Mouse (Mus musculus): ENCODE measurements around the gene Lrp5. TPM values are rescaled to one million over a fixed set of nuclear protein-coding genes. Genes with fewer than 3 reads are reported as not detected.

Gene Lrp5
- total and polyA plus RNA-seq, 2 experiments from 2014 or later = 1.1 to 17.6 TPM

- under 1% methylated on average over 61 of the region's 61 CpGs for WGBS
- peak; percentile 98 for DNase-seq (ENCODE audit: low spot score)
- peak; percentile 99 for ATAC-seq
- H3K27ac ChIP-seq = peak within 1 kb of the TSS; percentile 88
- peaks cover 8% of the 10 kb centered on the region; the same call in 1 of the 2 replicates for H3K4me1 ChIP-seq (ENCODE audit: insufficient read depth, low read length)
- no peaks in the 10 kb centered on the region for H3K36me3 ChIP-seq (ENCODE audit: insufficient read depth, low read length)
- peak; percentile 44 for TF ChIP-seq CTCF (IDR thresholded peaks at IDR 0.05; ENCODE audit: low read depth)
- H3K9me3 ChIP-seq (ENCODE audit: low read length) = no peaks in the 10 kb centered on the region
- H3K27me3 ChIP-seq (ENCODE audit: insufficient read depth, low read length) = no peaks in the 10 kb centered on the region
- H3K4me3 ChIP-seq (ENCODE audit: low read length) = peak within 1 kb of the TSS; percentile 84
- H3K9ac ChIP-seq (replicated peaks; ENCODE audit: low read length) = peak within 1 kb of the TSS; percentile 81
- peak within 1 kb of the TSS; percentile 70 for H3K4me2 ChIP-seq (ENCODE audit: low read depth, low read length)
Measured at GRCm38 (mm10) chr19:3708078-3709012, 22.0 kb upstream of the Lrp5 start, which contains the start of gene 1810055G02Rik. Gene 1810055G02Rik, plus strand, starts transcription at chr19:3708293.

- Histone ChIP-seq H3K27me3 (ENCODE audit: insufficient read depth, low read length) (no peaks in the 10 kb centered on the region), H3K36me3 (ENCODE audit: insufficient read depth, low read length) (no peaks in the 10 kb centered on the region), H3K27ac (peak overlapping the region; percentile 88), H3K9ac (replicated peaks; ENCODE audit: low read length) (peak overlapping the region; percentile 81), H3K4me3 (ENCODE audit: low read length) (peak overlapping the region; percentile 84), H3K4me1 (ENCODE audit: insufficient read depth, low read length) (peaks cover 8% of the 10 kb centered on the region; the same call in 1 of the 2 replicates), H3K9me3 (ENCODE audit: low read length) (no peaks in the 10 kb centered on the region), H3K4me2 (ENCODE audit: low read depth, low read length) (peak overlapping the region; percentile 70)
- ATAC-seq (no peak), DNase-seq (ENCODE audit: low spot score) (peak; percentile 28)
- TF ChIP-seq CTCF (IDR thresholded peaks at IDR 0.05; ENCODE audit: low read depth) = 0 out of 2 replicates have a peak, but pooled peaks have one; percentile 10
- WGBS = 33% methylated on average over 10 of the region's 10 CpGs
Measured at GRCm38 (mm10) chr19:3707553-3707952, 21.2 kb upstream of the Lrp5 start.

- Histone ChIP-seq H3K9me3 (ENCODE audit: low read length) (no peaks in the 10 kb centered on the region), H3K4me2 (ENCODE audit: low read depth, low read length) (no peak overlapping the region), H3K36me3 (ENCODE audit: insufficient read depth, low read length) (no peaks in the 10 kb centered on the region), H3K27ac (no peak overlapping the region), H3K4me1 (ENCODE audit: insufficient read depth, low read length) (peaks cover 8% of the 10 kb centered on the region; the same call in 1 of the 2 replicates), H3K9ac (replicated peaks; ENCODE audit: low read length) (no peak overlapping the region), H3K27me3 (ENCODE audit: insufficient read depth, low read length) (no peaks in the 10 kb centered on the region), H3K4me3 (ENCODE audit: low read length) (no peak overlapping the region)
- WGBS = 57% methylated on average over 1 of the region's 1 CpGs
- DNase-seq (ENCODE audit: low spot score) (no peak), ATAC-seq (no peak)
- no peak for TF ChIP-seq CTCF (IDR thresholded peaks at IDR 0.05; ENCODE audit: low read depth)
Measured at GRCm38 (mm10) chr19:3706258-3706657, 19.9 kb upstream of the Lrp5 start.

- ATAC-seq = no peak
- WGBS = 89% methylated on average over 4 of the region's 4 CpGs
- TF ChIP-seq CTCF (IDR thresholded peaks at IDR 0.05; ENCODE audit: low read depth) = no peak
Measured at GRCm38 (mm10) chr19:3702460-3702859, 16.1 kb upstream of the Lrp5 start.

GRCm38 (mm10) chr19:3699508-3700438 lies 13.4 kb upstream of the Lrp5 start:
- H3K27ac ChIP-seq = no peak overlapping the region
- no peaks in the 10 kb centered on the region for H3K4me1 ChIP-seq (ENCODE audit: insufficient read depth, low read length)
- no peaks in the 10 kb centered on the region for H3K9me3 ChIP-seq (ENCODE audit: low read length)
- peak; percentile 76 for TF ChIP-seq CTCF (IDR thresholded peaks at IDR 0.05; ENCODE audit: low read depth)
- ATAC-seq = peak; percentile 71; the same call in 1 of the 2 replicates
- DNase-seq (ENCODE audit: low spot score) = peak; percentile 73
- no peaks in the 10 kb centered on the region for H3K27me3 ChIP-seq (ENCODE audit: insufficient read depth, low read length)
- H3K9ac ChIP-seq (replicated peaks; ENCODE audit: low read length) = no peak overlapping the region
- WGBS = 37% methylated on average over 6 of the region's 6 CpGs
- no peaks in the 10 kb centered on the region for H3K36me3 ChIP-seq (ENCODE audit: insufficient read depth, low read length)
- H3K4me2 ChIP-seq (ENCODE audit: low read depth, low read length) = no peak overlapping the region
- H3K4me3 ChIP-seq (ENCODE audit: low read length) = no peak overlapping the region

More at GRCm38 (mm10) chr19:3702460-3702859, 16.1 kb upstream of the Lrp5 start:
- Histone ChIP-seq H3K36me3 (ENCODE audit: insufficient read depth, low read length) (no peaks in the 10 kb centered on the region), H3K9ac (replicated peaks; ENCODE audit: low read length) (no peak overlapping the region), H3K4me3 (ENCODE audit: low read length) (no peak overlapping the region), H3K9me3 (ENCODE audit: low read length) (no peaks in the 10 kb centered on the region), H3K27ac (no peak overlapping the region), H3K4me1 (ENCODE audit: insufficient read depth, low read length) (no peaks in the 10 kb centered on the region), H3K4me2 (ENCODE audit: low read depth, low read length) (no peak overlapping the region), H3K27me3 (ENCODE audit: insufficient read depth, low read length) (no peaks in the 10 kb centered on the region)
- DNase-seq (ENCODE audit: low spot score) = no peak

GRCm38 (mm10) chr19:3698035-3698434 lies 11.7 kb upstream of the Lrp5 start:
- Histone ChIP-seq H3K36me3 (ENCODE audit: insufficient read depth, low read length) (no peaks in the 10 kb centered on the region), H3K9ac (replicated peaks; ENCODE audit: low read length) (no peak overlapping the region), H3K4me3 (ENCODE audit: low read length) (no peak overlapping the region), H3K4me1 (ENCODE audit: insufficient read depth, low read length) (no peaks in the 10 kb centered on the region), H3K27ac (no peak overlapping the region), H3K4me2 (ENCODE audit: low read depth, low read length) (no peak overlapping the region), H3K9me3 (ENCODE audit: low read length) (no peaks in the 10 kb centered on the region), H3K27me3 (ENCODE audit: insufficient read depth, low read length) (no peaks in the 10 kb centered on the region)
- DNase-seq (ENCODE audit: low spot score) (no peak), ATAC-seq (no peak)
- TF ChIP-seq CTCF (IDR thresholded peaks at IDR 0.05; ENCODE audit: low read depth) = no peak
- WGBS = 78% methylated on average over 7 of the region's 7 CpGs
